Mouse (Mus musculus) liver, adult 2 months (tissue): Measurements from ENCODE around the gene Tcf19. TPM values are rescaled to one million over a fixed set of nuclear protein-coding genes. Genes with fewer than 3 reads are reported as not detected.

ENCODE experiments used
- DNase-seq: peaks from one replicate; pipeline ENCODE4 v3.0.0-alpha.2; 2011; ENCODE audit warnings: low read depth, low spot score; ENCODE audit errors: extremely low read depth
- H3K27ac ChIP-seq: fragments of 200-500 bp; replicated peaks from 2 replicates; pipeline ENCODE4 v1.5.1; 2012; ENCODE audit warnings: low read depth, mild to moderate bottlenecking, control low read depth, inconsistent platforms, low read length; ENCODE audit not compliant: insufficient read depth
- H3K27me3 ChIP-seq: fragments of 200-500 bp; 2 replicates; pipeline ENCODE4 v1.6.1; 2012; ENCODE audit warnings: mild to moderate bottlenecking, moderate library complexity, low read length, inconsistent platforms; ENCODE audit not compliant: control insufficient read depth, insufficient read depth
- H3K36me3 ChIP-seq: fragments of 200-500 bp; 2 replicates; pipeline ENCODE4 v1.6.1; 2012; ENCODE audit warnings: low read length, inconsistent platforms; ENCODE audit not compliant: control insufficient read depth, insufficient read depth
- H3K4me1 ChIP-seq: fragments of 200-500 bp; 2 replicates; pipeline ENCODE4 v1.6.1; 2011; ENCODE audit warnings: low read length; ENCODE audit not compliant: control insufficient read depth, insufficient read depth
- H3K4me3 ChIP-seq: fragments of 200-500 bp; 2 replicates; pipeline ENCODE4 v1.5.1; 2011; ENCODE audit warnings: low read depth, mild to moderate bottlenecking, control low read depth, low read length, moderate library complexity; ENCODE audit not compliant: insufficient read depth
- H3K79me2 ChIP-seq: fragments of 200-500 bp; 2 replicates; pipeline ENCODE4 v1.6.1; 2012; ENCODE audit warnings: inconsistent platforms, mild to moderate bottlenecking, low read length, moderate library complexity; ENCODE audit not compliant: control insufficient read depth, insufficient read depth
- H3K9ac ChIP-seq: fragments of 200-500 bp; 2 replicates; pipeline ENCODE4 v1.6.1; 2012; ENCODE audit warnings: low read depth, mild to moderate bottlenecking, control low read depth, inconsistent platforms, low read length
- CTCF ChIP-seq: fragments of 200-500 bp; IDR thresholded peaks from 2 replicates; pipeline ENCODE4 v1.5.1; 2011; ENCODE audit warnings: low read depth, low read length, control low read depth
- POLR2A ChIP-seq: fragments of 200-500 bp; IDR thresholded peaks from 2 replicates; pipeline ENCODE4 v1.6.1; 2011; ENCODE audit warnings: low read length, control low read depth; ENCODE audit not compliant: insufficient read depth; ENCODE audit errors: extremely low read depth
- WGBS: fragments of 180-500 bp; shearing (Covaris S2); methylation state at CpG from one replicate; pipeline ENCODE4 v1.1.7; 2018; 5-methylcytosine and 5-hydroxymethylcytosine counted together
- polyA plus RNA-seq: library from polyadenylated mRNA; depleted of rRNA; stranded (reverse); fragments of >200 nt; gene quantifications from 2 replicates; pipeline ENCODE4 v1.2.3, GENCODE M21; 2012
- total RNA-seq: library from RNA; depleted of rRNA; stranded (reverse); fragments of >200 nt; gene quantifications from 2 replicates; pipeline ENCODE4 v1.2.3, GENCODE M21; 2014

Gene Tcf19
- total and polyA plus RNA-seq, 2 experiments = 1.9 to 3.1 TPM

- Histone ChIP-seq H3K27ac (no peak overlapping the region), H3K4me3 (no peak overlapping the region), H3K36me3 (no peaks in the 10 kb centered on the region), H3K27me3 (no peaks in the 10 kb centered on the region), H3K9ac (no peak overlapping the region), H3K4me1 (peaks cover 5% of the 10 kb centered on the region; the same call in 1 of the 2 replicates), H3K79me2 (no peaks in the 10 kb centered on the region)
- WGBS = 92% methylated on average over 18 of the region's 18 CpGs
- no peak for DNase-seq
- TF ChIP-seq CTCF (no peak), POLR2A (no peak)
These were observed 38.3 kb upstream of the Tcf19 start for GRCm38 (mm10) chr17:35554761-35555397.

- H3K4me1 ChIP-seq = peaks cover 5% of the 10 kb centered on the region; the same call in 1 of the 2 replicates
- no peaks in the 10 kb centered on the region for H3K79me2 ChIP-seq
- TF ChIP-seq CTCF (no peak), POLR2A (no peak)
- H3K27me3 ChIP-seq = no peaks in the 10 kb centered on the region
- no peak overlapping the region for H3K4me3 ChIP-seq
- H3K36me3 ChIP-seq = no peaks in the 10 kb centered on the region
- DNase-seq = no peak
- WGBS = 81% methylated on average over 5 of the region's 5 CpGs
- no peak overlapping the region for H3K27ac ChIP-seq
- no peak overlapping the region for H3K9ac ChIP-seq
These were observed 37.7 kb upstream of the Tcf19 start for GRCm38 (mm10) chr17:35554321-35554720.

- WGBS = 85% methylated on average over 10 of the region's 10 CpGs
- no peak within 1 kb of the TSS for H3K4me3 ChIP-seq
- no peak within 1 kb of the TSS for H3K9ac ChIP-seq
- no peaks in the 10 kb centered on the region for H3K36me3 ChIP-seq
- H3K4me1 ChIP-seq = no peaks in the 10 kb centered on the region
- H3K27ac ChIP-seq = no peak within 1 kb of the TSS
- H3K79me2 ChIP-seq = no peaks in the 10 kb centered on the region
- no peak for DNase-seq
- TF ChIP-seq POLR2A (no peak), CTCF (no peak)
- H3K27me3 ChIP-seq = no peaks in the 10 kb centered on the region
These were observed 35.3 kb upstream of the Tcf19 start, which contains the start of gene Cdsn for GRCm38 (mm10) chr17:35551881-35552414. Gene Cdsn (plus strand): TSS chr17:35552128.

GRCm38 (mm10) chr17:35550871-35551270 lies 34.2 kb upstream of the Tcf19 start:
- no peak for DNase-seq
- Histone ChIP-seq H3K36me3 (no peaks in the 10 kb centered on the region), H3K27ac (no peak overlapping the region), H3K79me2 (no peaks in the 10 kb centered on the region), H3K9ac (no peak overlapping the region), H3K27me3 (no peaks in the 10 kb centered on the region), H3K4me1 (no peaks in the 10 kb centered on the region), H3K4me3 (no peak overlapping the region)
- TF ChIP-seq POLR2A = no peak
- no peak for TF ChIP-seq CTCF
- WGBS = 85% methylated on average over 8 of the region's 8 CpGs

GRCm38 (mm10) chr17:35550143-35550494 lies 33.5 kb upstream of the Tcf19 start:
- Histone ChIP-seq H3K4me3 (no peak overlapping the region), H3K79me2 (no peaks in the 10 kb centered on the region), H3K9ac (no peak overlapping the region), H3K36me3 (no peaks in the 10 kb centered on the region), H3K4me1 (no peaks in the 10 kb centered on the region), H3K27ac (no peak overlapping the region), H3K27me3 (no peaks in the 10 kb centered on the region)
- WGBS = 94% methylated on average over 4 of the region's 4 CpGs
- TF ChIP-seq CTCF = no peak
- TF ChIP-seq POLR2A = no peak
- DNase-seq = no peak

GRCm38 (mm10) chr17:35549437-35550142 lies 33.0 kb upstream of the Tcf19 start:
- Histone ChIP-seq H3K4me3 (no peak overlapping the region), H3K27me3 (no peaks in the 10 kb centered on the region), H3K36me3 (no peaks in the 10 kb centered on the region), H3K79me2 (no peaks in the 10 kb centered on the region), H3K4me1 (no peaks in the 10 kb centered on the region), H3K9ac (no peak overlapping the region), H3K27ac (no peak overlapping the region)
- WGBS = 44% methylated on average over 15 of the region's 15 CpGs
- TF ChIP-seq POLR2A (no peak), CTCF (no peak)
- DNase-seq = no peak
